Mouse (Mus musculus) R1 (cell line): ENCODE results near the gene 4930595D18Rik.

Experiments used
- DNase-seq: peaks from one replicate; pipeline ENCODE4 v3.0.0-alpha.2; 2018; ENCODE audit warnings: low read depth, low spot score

4930595D18Rik gene

GRCm38 (mm10) chr12:111165831-111166591, 18.3 kb downstream of the 4930595D18Rik start, which contains the start of gene Traf3:
TSS of gene Traf3 (plus strand) at chr12:111166370.
- DNase-seq = peak; percentile 83

DNA sequence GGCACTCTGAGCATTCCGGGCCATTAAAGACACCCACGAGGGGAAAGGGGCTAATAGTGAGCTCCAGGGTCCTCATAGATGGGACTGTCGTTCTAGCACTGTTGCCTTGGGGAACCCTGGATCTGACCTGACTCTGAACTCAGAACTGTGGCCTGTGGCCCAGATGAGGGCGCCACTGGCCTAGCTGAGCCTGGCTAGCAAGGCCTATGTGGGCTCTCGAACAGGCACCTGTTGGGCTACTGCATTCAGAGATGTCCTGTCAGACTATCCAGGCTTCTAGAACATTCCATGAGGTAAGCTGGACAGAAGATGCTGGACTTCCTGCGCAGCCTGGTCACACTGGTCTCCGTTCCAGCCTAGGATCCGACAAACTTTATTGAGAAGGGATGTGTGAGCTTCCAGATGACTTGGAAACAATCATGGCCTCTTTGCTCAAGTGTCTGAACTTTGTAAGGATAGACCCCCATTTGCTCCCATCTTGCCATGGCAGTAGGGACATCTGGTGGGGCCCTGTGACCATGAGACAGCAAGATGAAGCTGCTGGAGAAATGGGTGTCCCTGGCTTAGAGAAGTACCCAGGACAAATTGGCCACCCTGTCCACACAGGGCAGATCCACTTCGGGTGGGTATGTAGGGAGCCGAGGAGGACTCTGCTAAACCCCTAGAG, 19.0 kb downstream of the 4930595D18Rik start:
- peak; percentile 53 for DNase-seq

GRCm38 (mm10) chr12:111164310-111164751, 20.0 kb downstream of the 4930595D18Rik start:
- peak; percentile 95 for DNase-seq

GRCm38 (mm10) chr12:111162312-111163061, 21.8 kb downstream of the 4930595D18Rik start:
- peak; percentile 95 for DNase-seq

DNA sequence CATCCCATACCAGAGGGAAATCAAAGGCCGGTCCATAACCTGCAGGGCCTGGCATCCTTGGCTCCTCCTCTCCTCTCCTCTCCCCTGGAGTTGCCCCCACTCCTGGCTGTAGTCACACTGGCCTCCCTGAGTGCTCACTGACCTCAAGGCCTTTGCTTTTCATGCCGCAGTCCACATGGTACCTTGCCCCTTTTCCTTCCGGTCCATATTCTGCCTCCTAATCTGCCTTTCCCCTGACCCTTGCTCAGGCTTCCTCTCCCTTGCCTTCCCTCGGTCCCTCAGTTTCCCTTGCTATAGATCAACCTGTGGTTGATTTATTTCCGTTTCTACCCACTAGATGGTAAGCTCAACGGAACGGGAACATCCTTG, 22.4 kb downstream of the 4930595D18Rik start:
- DNase-seq = no peak

- DNase-seq = no peak
These were observed 23.4 kb downstream of the 4930595D18Rik start for GRCm38 (mm10) chr12:111160871-111161270.

GRCm38 (mm10) chr12:111159659-111160428, 24.4 kb downstream of the 4930595D18Rik start:
- no peak for DNase-seq

DNA sequence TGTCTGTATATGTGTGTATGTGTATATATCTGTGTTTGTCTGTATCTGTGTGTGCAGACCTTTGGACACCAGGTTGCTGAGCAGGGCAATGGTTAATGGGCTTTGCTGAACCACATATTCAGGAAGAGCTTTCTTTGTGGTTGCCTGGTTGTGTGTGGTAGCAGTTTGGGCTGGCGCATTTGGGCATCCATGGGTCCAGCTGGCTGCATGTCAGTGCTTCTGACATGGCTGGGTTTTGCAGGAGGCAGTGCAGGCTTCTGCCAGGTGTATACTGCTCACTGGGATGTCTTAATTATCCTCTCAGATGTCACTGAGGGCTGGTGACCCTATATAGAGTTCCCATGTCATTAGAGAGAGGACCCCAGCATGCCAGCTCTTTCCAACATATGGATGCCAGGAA, 28.5 kb downstream of the 4930595D18Rik start:
- DNase-seq = no peak

- no peak for DNase-seq
These were observed 29.6 kb downstream of the 4930595D18Rik start for GRCm38 (mm10) chr12:111154641-111155040.

DNA sequence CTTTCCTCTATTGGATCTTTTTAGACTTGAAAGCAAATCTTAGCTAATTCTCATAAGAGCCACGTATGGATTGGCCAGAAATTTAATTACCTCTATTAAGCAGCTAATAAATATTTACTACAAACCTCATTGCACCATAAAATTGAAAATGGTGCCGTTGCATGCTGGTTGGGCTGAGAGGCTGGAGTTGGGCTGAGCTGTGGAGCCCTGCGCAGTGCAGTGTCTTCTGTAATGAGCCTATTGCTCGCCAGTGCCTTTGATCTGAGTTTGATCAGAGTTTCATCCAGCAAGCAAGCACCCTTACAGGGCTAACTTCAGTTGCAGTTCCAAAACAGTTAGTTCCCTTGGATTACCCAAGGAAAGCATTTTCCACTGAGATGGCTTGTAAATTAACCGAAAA, 30.3 kb downstream of the 4930595D18Rik start:
- no peak for DNase-seq

DNA sequence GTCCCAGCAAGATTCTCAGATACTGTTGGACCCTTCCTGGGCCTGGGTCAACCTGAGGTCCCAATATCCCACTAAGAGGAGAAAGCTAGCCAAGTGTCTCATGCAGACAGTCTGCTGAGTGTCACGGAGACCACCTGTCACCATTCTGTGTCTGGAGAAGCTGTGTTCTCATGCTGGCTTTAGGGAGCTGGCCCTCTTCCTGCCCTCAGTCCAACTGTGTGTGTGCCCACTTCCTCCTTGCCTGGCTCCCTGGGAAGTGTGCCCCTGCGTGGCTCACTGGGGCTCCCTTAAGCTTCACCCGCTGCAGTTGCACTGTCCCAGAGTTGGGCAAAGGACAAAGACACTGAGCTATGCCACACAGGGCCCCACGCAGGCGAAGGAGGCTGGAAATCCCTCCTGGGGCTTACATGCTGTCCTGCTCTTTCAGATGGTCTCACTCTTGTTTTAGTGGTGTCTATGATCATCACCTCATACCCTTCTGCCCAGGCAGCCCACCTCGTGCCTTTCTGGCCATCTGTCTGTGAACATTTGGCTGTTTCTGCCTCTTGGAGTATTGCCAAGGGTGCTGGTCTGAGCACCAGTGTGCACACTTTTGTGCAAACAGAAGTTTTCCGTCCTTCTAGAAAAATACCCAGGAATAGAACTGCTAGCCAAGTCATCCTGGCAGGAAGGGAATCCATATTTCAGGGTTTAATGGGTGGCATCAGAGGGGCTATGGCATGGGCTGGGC, 31.1 kb downstream of the 4930595D18Rik start:
- no peak for DNase-seq

- peak; percentile 33 for DNase-seq
These were observed 31.7 kb downstream of the 4930595D18Rik start for GRCm38 (mm10) chr12:111152579-111152978.

GRCm38 (mm10) chr12:111151422-111152156, 32.7 kb downstream of the 4930595D18Rik start:
- no peak for DNase-seq

GRCm38 (mm10) chr12:111150236-111150596, 34.1 kb downstream of the 4930595D18Rik start:
- peak; percentile 63 for DNase-seq

DNA sequence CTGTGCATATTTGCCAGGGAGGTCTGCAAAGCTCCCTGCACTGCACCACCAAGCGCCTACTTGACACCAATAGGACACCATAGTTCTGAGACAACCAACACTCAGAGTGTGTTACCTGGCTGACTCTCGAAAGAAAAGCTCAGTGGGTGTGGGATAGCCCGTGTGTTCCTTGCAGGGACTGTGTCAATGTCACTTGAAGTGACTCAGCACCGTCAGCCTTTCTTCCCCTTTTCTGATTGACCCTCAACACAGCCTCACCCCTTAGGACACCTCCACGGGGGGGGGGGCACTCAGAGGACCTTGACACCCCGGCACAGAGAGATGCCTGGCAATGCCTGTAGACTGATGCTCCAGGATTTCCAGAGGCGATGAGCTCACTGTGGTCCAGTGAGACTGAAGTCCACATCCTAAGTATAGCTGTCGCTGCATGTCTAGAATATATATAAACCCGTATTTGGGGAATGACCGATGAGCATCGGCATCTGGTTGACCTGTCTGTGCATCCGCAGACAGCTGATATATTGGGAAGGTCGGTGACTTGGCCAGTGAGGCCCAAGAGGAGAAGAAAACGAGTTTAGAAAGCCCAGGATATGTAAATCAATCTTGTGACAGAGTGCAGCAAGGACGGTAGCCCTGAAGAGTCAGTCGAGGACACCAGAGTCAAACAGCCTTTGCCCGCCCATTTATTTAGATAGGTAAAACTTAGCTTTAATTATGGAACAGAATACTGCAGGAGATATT, 34.6 kb downstream of the 4930595D18Rik start:
- no peak for DNase-seq

DNA sequence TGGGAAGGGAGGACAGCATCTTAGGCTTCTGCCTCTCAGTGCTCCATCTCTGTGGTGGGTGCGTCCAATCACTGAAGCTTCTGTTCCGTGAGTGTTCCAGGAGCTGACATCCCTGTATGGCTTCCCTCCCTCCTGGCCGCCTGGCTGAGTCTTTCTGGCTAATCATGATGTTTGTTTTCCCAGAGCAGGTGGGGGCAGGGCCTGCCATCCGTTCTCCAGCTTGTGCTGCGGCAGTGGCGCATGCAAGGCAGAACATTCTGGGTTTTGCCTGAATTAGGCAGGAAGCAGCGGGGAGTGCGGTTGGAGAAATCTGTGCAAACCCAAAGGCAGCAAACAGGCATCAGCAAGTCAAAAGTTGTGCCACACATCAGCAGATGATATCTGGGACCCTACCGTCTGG, 39.0 kb downstream of the 4930595D18Rik start:
- no peak for DNase-seq

DNA sequence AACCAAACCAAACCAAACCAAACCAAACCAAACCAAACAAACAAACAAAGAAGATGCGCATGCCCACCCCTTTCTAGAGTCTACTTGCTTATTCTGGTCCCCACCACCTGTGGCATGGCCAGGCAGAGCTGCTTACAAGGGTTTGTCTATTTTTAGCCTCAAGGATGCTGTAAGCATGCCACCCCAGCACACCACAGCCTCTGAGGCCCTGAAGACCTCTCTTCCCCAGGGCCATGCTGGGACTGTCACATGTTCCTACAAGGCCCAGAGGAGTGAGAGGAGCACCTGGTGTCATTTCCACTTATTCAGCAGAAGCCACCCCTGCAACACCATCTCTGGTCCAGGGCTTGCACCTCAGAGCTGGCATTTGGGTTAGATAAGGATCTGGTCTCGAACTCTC, 39.7 kb downstream of the 4930595D18Rik start:
- DNase-seq = no peak

GRCm38 (mm10) chr12:111143509-111144063, 40.7 kb downstream of the 4930595D18Rik start:
- no peak for DNase-seq

DNA sequence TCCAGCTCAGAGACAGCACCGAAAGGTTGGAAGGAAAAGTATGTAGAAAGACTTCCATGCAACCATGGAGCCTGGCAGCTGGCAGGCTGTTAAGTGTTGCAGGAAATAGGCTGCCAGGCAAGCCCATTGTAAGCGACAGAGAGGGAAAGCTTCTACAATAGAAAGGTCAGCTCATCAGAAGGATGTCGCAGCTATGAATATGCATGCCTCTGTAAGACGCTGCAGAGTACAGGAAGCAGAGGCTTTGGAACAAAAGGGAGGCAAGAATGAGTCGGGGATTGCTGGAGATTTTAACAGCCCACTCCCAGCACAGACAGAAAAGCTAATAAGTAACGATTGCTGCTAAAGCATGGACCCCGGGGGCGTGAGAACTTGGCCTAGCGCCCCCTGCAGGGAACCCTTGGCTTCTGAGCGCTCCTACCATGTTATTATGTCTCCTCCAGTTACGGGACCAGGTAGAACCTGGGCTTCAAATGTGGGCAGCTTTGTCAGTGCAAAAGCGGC, 41.2 kb downstream of the 4930595D18Rik start:
- peak; percentile 98 for DNase-seq
